Mouse (Mus musculus): ENCODE measurements around the gene Ap1g1. TPM values are rescaled to one million over a fixed set of nuclear protein-coding genes. Genes with fewer than 3 reads are reported as not detected.

Ap1g1 gene
- polyA plus RNA-seq, 1 experiment from 2014 or later: 31.3 TPM

DNA sequence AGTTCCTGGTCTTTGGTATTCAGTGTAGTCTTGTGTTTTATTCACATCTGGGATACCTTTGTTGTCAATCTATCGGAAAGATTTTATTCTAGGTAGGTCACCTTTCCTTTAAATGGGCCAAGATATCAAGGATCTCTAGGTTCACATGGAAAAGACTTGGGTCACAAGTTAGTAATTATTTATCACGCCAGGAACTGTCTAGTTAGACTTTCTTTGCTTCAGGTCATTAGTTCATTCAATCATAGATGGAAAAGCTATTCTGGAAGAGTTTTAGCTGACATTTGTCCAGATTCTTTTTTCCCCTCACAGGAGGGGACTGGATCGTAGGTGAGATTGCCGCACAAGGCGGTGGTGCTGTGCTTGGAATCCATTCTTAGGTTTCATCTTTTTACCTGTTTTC, 503 bp upstream of the Ap1g1 start:
- Histone ChIP-seq H3K9ac (ENCODE audit: low read depth, low read length) (peak overlapping the region; percentile 97), H3K27me3 (replicated peaks; ENCODE audit: control insufficient read depth, insufficient read depth, low read length) (0 out of 2 replicates have a peak, but pooled peaks cover 2% of the 10 kb centered on the region), H3K27ac (ENCODE audit: low read length) (no peak overlapping the region; the same call in 1 of the 2 replicates), H3K36me3 (ENCODE audit: control insufficient read depth, insufficient read depth, low read length) (no peaks in the 10 kb centered on the region), H3K4me3 (ENCODE audit: low read length) (peak overlapping the region; percentile 97), H3K4me1 (ENCODE audit: control insufficient read depth, insufficient read depth, low read length) (peaks cover 7% of the 10 kb centered on the region), H3K9me3 (ENCODE audit: control insufficient read depth, low read length) (no peaks in the 10 kb centered on the region), H3K4me2 (ENCODE audit: low read depth, low read length) (peak overlapping the region; percentile 59)
- no peak for ATAC-seq
- 25% methylated on average over 5 of the region's 5 CpGs for WGBS

DNA sequence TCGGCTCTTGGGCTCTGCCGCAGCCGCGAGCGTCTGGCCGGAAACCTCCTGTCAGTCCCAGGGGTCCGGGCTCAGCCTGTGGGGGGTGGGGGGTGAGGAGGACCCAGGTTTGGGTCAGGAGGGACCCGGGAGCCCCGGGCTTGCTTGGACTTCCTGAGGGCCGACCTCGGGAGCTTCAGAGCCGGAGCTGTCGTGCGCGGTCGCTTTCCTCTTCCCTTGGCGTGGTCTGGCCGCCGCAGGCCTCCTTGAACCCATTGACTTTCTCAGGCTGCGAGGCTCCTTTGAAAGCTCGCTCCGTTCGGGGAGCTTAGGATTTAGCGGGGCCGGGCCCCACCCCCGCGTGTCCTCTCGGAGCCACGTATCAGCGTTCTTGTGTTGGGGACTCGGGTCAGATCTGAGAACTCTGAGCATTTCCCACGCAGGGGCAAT, 653 bp downstream of the Ap1g1 start:
- H3K9me3 ChIP-seq (ENCODE audit: control insufficient read depth, low read length): no peaks in the 10 kb centered on the region
- peak; percentile 34 for ATAC-seq
- WGBS: under 1% methylated on average over 29 of the region's 32 CpGs

DNA sequence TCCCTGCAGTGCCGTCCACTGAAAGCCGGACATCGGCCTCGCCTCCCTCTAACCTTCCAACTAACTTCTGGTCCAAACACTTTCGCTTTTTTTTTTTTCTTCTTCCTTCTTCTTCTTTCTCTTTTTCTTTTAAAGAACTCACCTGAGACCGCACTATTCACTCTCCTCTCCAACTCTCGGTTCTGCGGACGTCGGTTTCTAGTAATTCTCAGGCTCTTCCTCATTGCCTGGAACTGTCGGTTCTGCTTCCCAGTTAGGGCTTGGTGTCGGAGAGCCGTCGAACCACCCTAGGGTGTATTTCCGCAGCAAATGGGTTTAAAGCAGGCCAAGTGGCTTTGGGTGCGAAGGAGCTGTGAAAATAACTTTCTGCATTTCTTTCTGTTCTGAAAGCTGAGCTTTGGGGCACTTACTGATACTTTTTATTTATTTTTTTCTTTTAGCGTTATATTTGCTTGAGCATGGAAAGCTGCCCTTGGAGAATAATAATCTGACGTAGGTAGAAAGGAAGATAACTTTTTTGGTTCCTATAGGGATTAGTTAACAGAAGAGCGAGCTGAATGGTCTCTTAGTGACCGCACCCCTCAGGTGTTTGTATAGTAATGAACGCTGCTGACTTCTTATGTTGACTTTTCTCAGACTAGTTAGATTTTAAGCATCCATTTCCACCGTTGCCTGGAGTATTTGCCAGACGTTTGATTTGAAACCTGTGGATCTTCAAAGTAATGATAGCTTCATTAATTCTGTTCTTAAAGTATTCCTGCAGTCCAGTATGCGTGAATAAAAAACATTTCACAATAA, 1.3 kb downstream of the Ap1g1 start:
- H3K4me3 ChIP-seq (ENCODE audit: low read length): peak overlapping the region; percentile 97
- no peaks in the 10 kb centered on the region for H3K36me3 ChIP-seq (ENCODE audit: control insufficient read depth, insufficient read depth, low read length)
- H3K27me3 ChIP-seq (replicated peaks; ENCODE audit: control insufficient read depth, insufficient read depth, low read length): 0 out of 2 replicates have a peak, but pooled peaks cover 2% of the 10 kb centered on the region
- peak overlapping the region; percentile 93 for H3K4me2 ChIP-seq (ENCODE audit: low read depth, low read length)
- no peak for ATAC-seq
- H3K9me3 ChIP-seq (ENCODE audit: control insufficient read depth, low read length): no peaks in the 10 kb centered on the region
- peaks cover 7% of the 10 kb centered on the region for H3K4me1 ChIP-seq (ENCODE audit: control insufficient read depth, insufficient read depth, low read length)
- peak overlapping the region; percentile 98 for H3K27ac ChIP-seq (ENCODE audit: low read length)
- H3K9ac ChIP-seq (ENCODE audit: low read depth, low read length): peak overlapping the region; percentile 97
- WGBS: 13% methylated on average over 24 of the region's 24 CpGs

More for the DNA sequence above, 653 bp downstream of the Ap1g1 start:
- H3K4me1 ChIP-seq (ENCODE audit: control insufficient read depth, insufficient read depth, low read length): peaks cover 7% of the 10 kb centered on the region
- peak overlapping the region; percentile 97 for H3K9ac ChIP-seq (ENCODE audit: low read depth, low read length)
- peak overlapping the region; percentile 98 for H3K27ac ChIP-seq (ENCODE audit: low read length)
- no peaks in the 10 kb centered on the region for H3K36me3 ChIP-seq (ENCODE audit: control insufficient read depth, insufficient read depth, low read length)
- peak overlapping the region; percentile 93 for H3K4me2 ChIP-seq (ENCODE audit: low read depth, low read length)
- peak overlapping the region; percentile 97 for H3K4me3 ChIP-seq (ENCODE audit: low read length)
- H3K27me3 ChIP-seq (replicated peaks; ENCODE audit: control insufficient read depth, insufficient read depth, low read length): 0 out of 2 replicates have a peak, but pooled peaks cover 2% of the 10 kb centered on the region

DNA sequence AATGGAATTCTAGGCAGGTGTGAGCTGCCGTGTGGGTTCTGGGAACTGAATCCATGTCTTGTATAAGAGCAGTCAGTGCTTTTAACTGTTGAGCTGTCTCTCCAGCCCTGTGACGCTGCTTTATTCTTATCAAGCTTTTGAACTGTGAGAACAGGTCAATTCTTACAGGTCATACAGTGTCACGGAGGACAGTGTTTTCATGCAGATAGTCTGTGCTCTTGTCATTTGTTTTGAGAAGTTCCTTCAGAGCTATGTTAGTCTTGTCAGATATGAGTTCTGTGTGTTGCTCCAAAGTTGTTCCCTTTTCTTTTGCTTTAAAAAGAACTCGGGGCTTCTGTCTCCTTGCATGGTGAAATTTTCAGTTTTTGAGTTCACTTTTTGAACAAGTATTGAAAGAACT, 2.2 kb downstream of the Ap1g1 start:
- Histone ChIP-seq H3K9me3 (ENCODE audit: control insufficient read depth, low read length) (no peaks in the 10 kb centered on the region), H3K36me3 (ENCODE audit: control insufficient read depth, insufficient read depth, low read length) (no peaks in the 10 kb centered on the region), H3K4me3 (ENCODE audit: low read length) (no peak overlapping the region), H3K9ac (ENCODE audit: low read depth, low read length) (no peak overlapping the region), H3K27me3 (replicated peaks; ENCODE audit: control insufficient read depth, insufficient read depth, low read length) (0 out of 2 replicates have a peak, but pooled peaks cover 2% of the 10 kb centered on the region), H3K4me2 (ENCODE audit: low read depth, low read length) (no peak overlapping the region; the same call in 1 of the 2 replicates), H3K27ac (ENCODE audit: low read length) (no peak overlapping the region), H3K4me1 (ENCODE audit: control insufficient read depth, insufficient read depth, low read length) (peaks cover 7% of the 10 kb centered on the region)
- 59% methylated on average over 4 of the region's 4 CpGs for WGBS
- ATAC-seq: no peak

DNA sequence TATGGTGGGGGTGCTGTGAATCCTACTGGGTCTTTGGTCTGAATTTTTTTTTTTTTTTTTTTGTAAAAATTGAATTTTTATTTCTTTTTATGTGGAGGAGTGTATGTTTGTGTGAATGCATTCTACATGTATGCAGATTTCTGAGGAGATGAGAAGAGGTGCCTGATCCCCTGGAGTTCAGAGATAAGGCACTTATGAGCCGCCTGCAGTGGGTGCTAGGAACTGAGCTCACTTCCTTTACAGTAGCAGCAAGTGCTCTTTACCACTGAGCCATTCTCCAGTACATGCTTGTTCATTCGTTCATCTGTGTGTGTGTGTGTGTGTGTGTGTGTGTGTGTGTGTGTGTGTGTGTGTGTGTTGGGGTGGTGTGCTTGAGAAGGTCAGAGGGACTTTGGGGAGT, 12.6 kb downstream of the Ap1g1 start:
- peaks cover 4% of the 10 kb centered on the region; the same call in 1 of the 2 replicates for H3K4me1 ChIP-seq (ENCODE audit: control insufficient read depth, insufficient read depth, low read length)
- H3K27ac ChIP-seq (ENCODE audit: low read length): no peak overlapping the region
- H3K9ac ChIP-seq (ENCODE audit: low read depth, low read length): no peak overlapping the region
- H3K27me3 ChIP-seq (replicated peaks; ENCODE audit: control insufficient read depth, insufficient read depth, low read length): no peaks in the 10 kb centered on the region
- H3K4me3 ChIP-seq (ENCODE audit: low read length): no peak overlapping the region
- no peaks in the 10 kb centered on the region for H3K9me3 ChIP-seq (ENCODE audit: control insufficient read depth, low read length)
- no peak for ATAC-seq
- no peaks in the 10 kb centered on the region for H3K36me3 ChIP-seq (ENCODE audit: control insufficient read depth, insufficient read depth, low read length)
- 93% methylated on average over 2 of the region's 2 CpGs for WGBS
- H3K4me2 ChIP-seq (ENCODE audit: low read depth, low read length): no peak overlapping the region

DNA sequence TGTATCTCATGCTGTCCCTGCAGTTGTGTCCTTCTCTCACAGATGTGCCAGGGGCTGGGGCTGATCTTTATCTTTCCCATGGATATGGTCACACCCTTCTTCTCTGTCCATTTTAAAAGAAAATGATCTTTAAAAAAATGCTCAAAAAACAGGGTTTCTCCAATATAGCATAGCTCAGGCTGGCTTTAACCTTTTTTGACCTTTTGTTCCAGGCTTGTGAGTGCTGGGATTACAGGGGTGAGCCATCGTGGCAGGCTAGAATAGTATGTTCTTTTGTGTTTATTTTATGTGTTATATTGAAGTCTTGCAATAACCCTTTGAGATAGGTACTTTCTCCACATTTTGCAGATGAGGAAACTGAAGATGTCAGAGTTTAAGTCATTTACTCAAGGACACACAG, 16.8 kb downstream of the Ap1g1 start:
- WGBS: 24% methylated on average over 1 of the region's 1 CpGs
- peaks cover 13% of the 10 kb centered on the region; the same call in 1 of the 2 replicates for H3K4me1 ChIP-seq (ENCODE audit: control insufficient read depth, insufficient read depth, low read length)

DNA sequence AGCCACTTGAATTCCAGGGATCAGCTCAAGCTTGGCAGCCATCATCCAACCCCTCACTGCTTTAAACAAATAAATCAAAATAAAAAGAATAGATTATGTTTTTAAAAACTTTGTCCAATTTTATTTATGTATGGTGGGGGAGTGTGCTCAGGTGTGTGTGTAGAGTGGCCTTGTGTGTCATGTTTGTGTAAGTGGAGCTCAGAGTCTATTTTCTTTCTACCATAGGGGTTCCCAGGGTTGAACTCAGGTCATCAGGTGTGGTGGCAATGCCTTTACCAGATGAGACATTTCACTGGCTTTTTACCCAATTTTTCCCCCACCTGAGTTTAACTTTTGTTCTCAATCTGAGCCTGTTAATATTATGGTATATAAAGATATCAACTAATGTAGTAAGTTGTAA, 20.4 kb downstream of the Ap1g1 start:
- ATAC-seq: 0 out of 2 replicates have a peak, but pooled peaks have one; percentile 52

More for the DNA sequence above, 16.8 kb downstream of the Ap1g1 start:
- ATAC-seq: no peak
- H3K4me3 ChIP-seq (ENCODE audit: low read length): no peak overlapping the region
- H3K9me3 ChIP-seq (ENCODE audit: control insufficient read depth, low read length): no peaks in the 10 kb centered on the region
- no peak overlapping the region for H3K9ac ChIP-seq (ENCODE audit: low read depth, low read length)
- no peaks in the 10 kb centered on the region for H3K36me3 ChIP-seq (ENCODE audit: control insufficient read depth, insufficient read depth, low read length)
- no peaks in the 10 kb centered on the region for H3K27me3 ChIP-seq (replicated peaks; ENCODE audit: control insufficient read depth, insufficient read depth, low read length)
- H3K27ac ChIP-seq (ENCODE audit: low read length): no peak overlapping the region
- H3K4me2 ChIP-seq (ENCODE audit: low read depth, low read length): no peak overlapping the region

DNA sequence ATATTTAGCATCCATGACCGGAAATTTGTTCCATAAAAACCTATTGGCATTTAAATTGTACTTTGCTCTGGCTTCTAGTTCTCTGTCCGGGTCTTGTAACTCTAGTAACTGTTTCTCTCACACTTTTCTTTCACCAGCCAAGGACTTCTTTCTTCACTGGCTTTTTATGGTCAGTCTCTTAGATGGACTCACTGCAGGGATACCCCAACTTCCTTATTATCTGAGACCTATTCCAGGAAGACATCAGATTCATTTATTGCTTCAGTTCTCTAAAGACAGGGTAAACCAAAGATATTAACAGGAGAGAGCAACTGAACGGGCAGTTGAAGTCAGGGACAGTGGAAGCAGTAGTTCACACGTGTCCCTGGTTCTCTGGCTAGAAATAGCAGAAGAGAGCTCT, 20.9 kb downstream of the Ap1g1 start:
- Histone ChIP-seq H3K4me1 (ENCODE audit: control insufficient read depth, insufficient read depth, low read length) (peaks cover 12% of the 10 kb centered on the region; the same call in 1 of the 2 replicates), H3K9ac (ENCODE audit: low read depth, low read length) (no peak overlapping the region), H3K27me3 (replicated peaks; ENCODE audit: control insufficient read depth, insufficient read depth, low read length) (no peaks in the 10 kb centered on the region), H3K27ac (ENCODE audit: low read length) (peak overlapping the region; percentile 46), H3K36me3 (ENCODE audit: control insufficient read depth, insufficient read depth, low read length) (no peaks in the 10 kb centered on the region), H3K4me2 (ENCODE audit: low read depth, low read length) (no peak overlapping the region), H3K9me3 (ENCODE audit: control insufficient read depth, low read length) (no peaks in the 10 kb centered on the region), H3K4me3 (ENCODE audit: low read length) (no peak overlapping the region)
- 45% methylated on average over 4 of the region's 4 CpGs for WGBS
- peak; percentile 52 for ATAC-seq

More for the DNA sequence above, 20.4 kb downstream of the Ap1g1 start:
- no peak overlapping the region for H3K4me2 ChIP-seq (ENCODE audit: low read depth, low read length)
- H3K4me1 ChIP-seq (ENCODE audit: control insufficient read depth, insufficient read depth, low read length): peaks cover 13% of the 10 kb centered on the region; the same call in 1 of the 2 replicates
- no peak overlapping the region for H3K9ac ChIP-seq (ENCODE audit: low read depth, low read length)
- H3K4me3 ChIP-seq (ENCODE audit: low read length): no peak overlapping the region
- H3K9me3 ChIP-seq (ENCODE audit: control insufficient read depth, low read length): no peaks in the 10 kb centered on the region
- no peaks in the 10 kb centered on the region for H3K36me3 ChIP-seq (ENCODE audit: control insufficient read depth, insufficient read depth, low read length)
- peak overlapping the region; percentile 23; the same call in 1 of the 2 replicates for H3K27ac ChIP-seq (ENCODE audit: low read length)
- H3K27me3 ChIP-seq (replicated peaks; ENCODE audit: control insufficient read depth, insufficient read depth, low read length): no peaks in the 10 kb centered on the region

DNA sequence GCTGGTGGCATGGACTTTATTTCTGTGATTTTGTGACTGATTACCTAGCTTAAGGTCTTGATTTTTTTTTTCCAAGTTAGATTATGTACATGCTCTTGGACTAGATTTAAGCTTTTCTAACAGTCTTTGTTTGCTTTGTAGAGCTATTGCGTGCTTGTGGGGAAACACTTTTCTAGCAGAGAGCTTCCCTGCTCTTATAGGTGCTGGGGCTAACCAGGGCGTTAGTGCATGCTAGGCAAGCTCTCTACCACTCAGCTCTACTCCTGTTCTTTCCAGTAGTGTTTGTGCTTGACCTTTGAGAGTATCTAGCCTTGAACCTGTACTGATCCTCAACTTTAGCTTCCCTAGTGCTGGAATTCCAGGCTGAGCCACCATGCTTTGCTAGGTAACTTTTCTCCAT, 22.0 kb downstream of the Ap1g1 start:
- peaks cover 9% of the 10 kb centered on the region; the same call in 1 of the 2 replicates for H3K4me1 ChIP-seq (ENCODE audit: control insufficient read depth, insufficient read depth, low read length)
- H3K36me3 ChIP-seq (ENCODE audit: control insufficient read depth, insufficient read depth, low read length): no peaks in the 10 kb centered on the region
- H3K9me3 ChIP-seq (ENCODE audit: control insufficient read depth, low read length): no peaks in the 10 kb centered on the region
- no peak overlapping the region for H3K9ac ChIP-seq (ENCODE audit: low read depth, low read length)
- WGBS: 70% methylated on average over 2 of the region's 2 CpGs
- H3K27me3 ChIP-seq (replicated peaks; ENCODE audit: control insufficient read depth, insufficient read depth, low read length): no peaks in the 10 kb centered on the region
- no peak overlapping the region for H3K4me3 ChIP-seq (ENCODE audit: low read length)
- ATAC-seq: no peak
- no peak overlapping the region for H3K27ac ChIP-seq (ENCODE audit: low read length)
- no peak overlapping the region for H3K4me2 ChIP-seq (ENCODE audit: low read depth, low read length)

Data from intestine, embryonic 16.5 days (tissue).